Mouse (Mus musculus) heart, adult 2 months (tissue): Measurements from ENCODE around the gene Ak2. TPM values are rescaled to one million over a fixed set of nuclear protein-coding genes. Genes with fewer than 3 reads are reported as not detected.

Experiments
- DNase-seq, 2 experiments: peaks; one replicate each; pipeline ENCODE4 v3.0.0; 2021
- H3K27ac ChIP-seq: fragments of 200-600 bp; 2 replicates; pipeline ENCODE4 v1.8.1; 2022
- H3K27me3 ChIP-seq: fragments of 200-500 bp; 2 replicates; pipeline ENCODE4 v1.6.1; 2012; ENCODE audit warnings: mild to moderate bottlenecking, low read length, inconsistent platforms, mixed read lengths; ENCODE audit not compliant: control insufficient read depth, insufficient read depth
- H3K36me3 ChIP-seq: fragments of 200-500 bp; 2 replicates; pipeline ENCODE4 v1.6.1; 2012; ENCODE audit warnings: low read length, inconsistent platforms; ENCODE audit not compliant: control insufficient read depth, insufficient read depth
- H3K4me1 ChIP-seq: fragments of 200-500 bp; 2 replicates; pipeline ENCODE4 v1.6.1; 2011; ENCODE audit warnings: low read length; ENCODE audit not compliant: control insufficient read depth, insufficient read depth
- H3K4me3 ChIP-seq: fragments of 200-600 bp; 2 replicates; pipeline ENCODE4 v1.8.1; 2022
- H3K79me2 ChIP-seq: fragments of 200-500 bp; replicated peaks from 2 replicates; pipeline ENCODE4 v1.6.1; 2012; ENCODE audit warnings: mild to moderate bottlenecking, inconsistent platforms, low read length, moderate library complexity, mixed read lengths; ENCODE audit not compliant: control insufficient read depth, insufficient read depth
- H3K9ac ChIP-seq: fragments of 200-500 bp; 2 replicates; pipeline ENCODE4 v1.6.1; 2012; ENCODE audit warnings: low read depth, mild to moderate bottlenecking, control low read depth, inconsistent platforms, low read length, mixed read lengths
- CTCF ChIP-seq: fragments of 200-600 bp; IDR thresholded peaks from 2 replicates; pipeline ENCODE4 v1.8.1; 2022; ENCODE audit warnings: antibody characterized with exemption, mild to moderate bottlenecking, moderate library complexity
- EP300 ChIP-seq: fragments of 200-500 bp; IDR thresholded peaks from 2 replicates; pipeline ENCODE4 v1.6.1; 2011; ENCODE audit warnings: low read depth, low read length, control low read depth; ENCODE audit not compliant: insufficient read depth
- POLR2A ChIP-seq: fragments of 200-500 bp; IDR thresholded peaks from 2 replicates; pipeline ENCODE4 v1.6.1; 2011; ENCODE audit warnings: mild to moderate bottlenecking, low read depth, low read length, control low read depth; ENCODE audit not compliant: insufficient read depth
- WGBS: fragments of 180-500 bp; shearing (Covaris S2); methylation state at CpG from one replicate; pipeline ENCODE4 v1.1.7; 2018; 5-methylcytosine and 5-hydroxymethylcytosine counted together
- intact Hi-C: fragments of 180-260 bp; cut with DNase I; formaldehyde crosslinking; loops from one replicate; pipeline ENCODE4 v1.15.1; 2025
- polyA plus RNA-seq: library from polyadenylated mRNA; depleted of rRNA; stranded (reverse); fragments of >200 nt; gene quantifications from 2 replicates; pipeline ENCODE4 v1.2.3, GENCODE M21; 2012
- total RNA-seq, 2 experiments: library from RNA; stranded (reverse); gene quantifications; 2 replicates each; pipeline ENCODE4 v1.2.3; 2021

Gene Ak2
- total and polyA plus RNA-seq, 3 experiments: 43.4 to 70.5 (median 63.1) TPM

DNA sequence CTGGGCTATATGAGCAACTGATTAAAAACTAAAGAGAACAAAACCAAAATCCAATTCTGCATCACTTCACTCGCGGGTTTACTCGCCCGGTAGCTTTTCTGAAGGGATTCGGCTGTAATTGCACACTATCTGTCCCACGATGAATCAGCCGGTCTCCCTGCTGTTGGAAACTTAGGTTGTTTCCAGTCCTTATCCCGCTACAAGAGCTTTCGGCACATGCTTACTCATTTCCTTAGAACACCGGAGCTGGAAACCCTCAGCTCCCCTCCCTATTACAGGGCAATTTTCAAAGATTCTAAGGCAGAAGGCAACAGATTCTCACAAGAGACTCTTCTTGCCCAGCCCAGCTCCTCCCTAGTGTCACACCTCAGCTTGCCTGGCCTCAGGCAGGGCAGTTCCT, 25.4 kb downstream of the Ak2 start:
- no peaks in the 10 kb centered on the region for H3K27me3 ChIP-seq
- no peak overlapping the region for H3K27ac ChIP-seq
- H3K4me1 ChIP-seq: peaks cover 16% of the 10 kb centered on the region
- TF ChIP-seq POLR2A (no peak), EP300 (no peak), CTCF (no peak)
- DNase-seq: no peak
- no peaks in the 10 kb centered on the region for H3K36me3 ChIP-seq
- H3K79me2 ChIP-seq: no peaks in the 10 kb centered on the region
- no peak overlapping the region for H3K9ac ChIP-seq
- 47% methylated on average over 10 of the region's 10 CpGs for WGBS
- H3K4me3 ChIP-seq: no peak overlapping the region
- intact Hi-C loops: loop anchor here (5.0 kb wide), 1 partner anchor 35 kb away; no protein-coding TSS in a partner anchor

DNA sequence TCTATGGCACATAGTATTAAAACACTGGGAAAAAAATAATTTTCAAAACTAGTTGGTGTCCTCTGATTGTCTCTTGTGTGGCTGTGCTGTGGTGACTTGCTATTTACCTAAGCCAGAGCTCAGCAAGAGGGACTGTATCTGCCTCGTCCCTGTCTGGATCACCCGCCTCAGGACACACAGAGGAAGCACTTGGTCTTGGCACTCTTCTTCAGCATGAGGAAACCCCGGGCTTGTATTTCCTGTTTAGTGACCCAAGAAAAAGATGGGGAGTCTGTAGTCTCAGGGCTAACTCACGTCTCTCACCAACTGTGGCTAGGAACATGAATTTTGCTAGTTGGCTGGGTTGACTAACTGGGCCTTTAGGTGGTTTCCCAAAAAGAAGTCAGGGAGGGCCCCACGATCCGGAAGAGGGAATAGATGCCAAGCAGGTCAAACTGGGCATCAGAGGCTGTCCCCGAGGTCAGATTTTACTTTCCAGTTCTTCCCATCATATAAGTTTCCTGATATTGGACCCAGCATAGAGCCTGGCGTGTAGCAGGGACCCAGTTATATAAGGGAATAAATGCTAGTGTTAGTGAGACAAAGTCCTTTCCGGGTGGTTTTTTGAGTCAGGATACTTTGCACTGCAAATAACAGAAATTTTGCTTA, 27.2 kb downstream of the Ak2 start:
- Histone ChIP-seq H3K36me3 (no peaks in the 10 kb centered on the region), H3K79me2 (no peaks in the 10 kb centered on the region), H3K27me3 (no peaks in the 10 kb centered on the region), H3K4me3 (no peak overlapping the region), H3K4me1 (peaks cover 17% of the 10 kb centered on the region), H3K27ac (no peak overlapping the region), H3K9ac (no peak overlapping the region)
- WGBS: 70% methylated on average over 9 of the region's 9 CpGs
- no peak for DNase-seq
- TF ChIP-seq CTCF: no peak
- TF ChIP-seq POLR2A: no peak
- no peak for TF ChIP-seq EP300
- intact Hi-C loops: loop anchor here (5.0 kb wide), 1 partner anchor 37 kb away; no protein-coding TSS in a partner anchor

DNA sequence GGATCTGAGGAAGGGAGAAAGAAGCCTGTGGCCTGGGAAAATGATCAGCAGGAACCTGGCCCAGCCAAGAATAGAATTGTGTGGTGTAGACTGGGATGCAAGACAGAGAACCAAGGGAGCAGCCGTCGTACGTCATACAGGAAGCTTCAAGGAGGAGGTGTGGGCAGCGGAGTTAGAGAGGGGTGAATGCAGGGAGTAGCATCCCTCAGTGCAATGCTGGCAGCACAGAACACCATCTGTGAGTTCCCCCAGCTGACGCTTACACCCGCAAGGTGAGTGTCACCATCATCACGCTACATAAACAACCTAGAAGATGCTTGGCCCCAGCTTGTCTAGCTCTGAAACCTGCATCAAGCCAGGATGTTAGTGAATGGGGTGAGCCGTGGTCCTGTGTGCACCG, 28.0 kb downstream of the Ak2 start:
- peaks cover 19% of the 10 kb centered on the region for H3K4me1 ChIP-seq
- 53% methylated on average over 9 of the region's 9 CpGs for WGBS
- intact Hi-C loops: loop anchor here (5.0 kb wide), 2 partner anchors 37 to 38 kb away; partner anchors contain the start of gene Rnf19b
- no peak overlapping the region for H3K9ac ChIP-seq
- no peaks in the 10 kb centered on the region for H3K27me3 ChIP-seq
- DNase-seq: no peak
- no peaks in the 10 kb centered on the region for H3K79me2 ChIP-seq
- H3K27ac ChIP-seq: no peak overlapping the region
- H3K36me3 ChIP-seq: no peaks in the 10 kb centered on the region
- H3K4me3 ChIP-seq: no peak overlapping the region
- TF ChIP-seq CTCF: no peak
- TF ChIP-seq POLR2A: no peak

DNA sequence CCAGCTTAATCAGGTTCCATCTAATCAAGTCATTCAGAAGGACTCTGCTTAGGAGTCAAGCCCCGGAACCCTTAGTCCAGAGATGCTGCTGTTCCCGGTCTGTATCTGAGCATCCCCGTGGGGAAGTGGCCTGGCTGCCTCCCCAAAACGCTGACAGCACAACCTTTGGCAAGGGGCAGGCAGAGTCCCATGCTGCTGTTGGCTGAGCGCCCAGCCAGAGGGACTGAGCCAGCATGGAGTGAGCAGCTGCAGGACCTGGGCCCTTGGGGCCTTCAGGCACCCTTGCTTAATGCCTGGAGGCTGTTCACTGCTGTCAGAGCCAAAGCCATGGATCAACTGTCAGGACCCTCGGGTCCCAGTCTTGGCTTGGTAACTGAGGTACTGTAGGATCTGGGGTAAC, 28.7 kb downstream of the Ak2 start:
- Histone ChIP-seq H3K4me1 (peaks cover 20% of the 10 kb centered on the region), H3K4me3 (no peak overlapping the region), H3K27ac (peak overlapping the region; percentile 82), H3K36me3 (no peaks in the 10 kb centered on the region), H3K27me3 (no peaks in the 10 kb centered on the region), H3K79me2 (no peaks in the 10 kb centered on the region), H3K9ac (no peak overlapping the region)
- peak; percentile 93 to 94 for DNase-seq
- TF ChIP-seq POLR2A (no peak), EP300 (peak; percentile 89)
- 16% methylated on average over 6 of the region's 6 CpGs for WGBS
- intact Hi-C loops: loop anchor here (5.0 kb wide), 1 partner anchor 37 kb away; the partner anchor contains the start of gene Rnf19b

GRCm38 (mm10) chr4:129021426-129021825, 29.7 kb downstream of the Ak2 start:
- DNase-seq: peak in 1 of 2 experiments; percentile 51
- Histone ChIP-seq H3K36me3 (no peaks in the 10 kb centered on the region), H3K4me1 (peaks cover 20% of the 10 kb centered on the region), H3K79me2 (no peaks in the 10 kb centered on the region), H3K27ac (peak overlapping the region; percentile 82), H3K9ac (no peak overlapping the region), H3K27me3 (no peaks in the 10 kb centered on the region), H3K4me3 (no peak overlapping the region)
- TF ChIP-seq CTCF (no peak), EP300 (no peak), POLR2A (no peak)
- intact Hi-C loops: loop anchor here (5.0 kb wide), 1 partner anchor 36 kb away; the partner anchor contains the start of gene Rnf19b
- WGBS: 56% methylated on average over 3 of the region's 3 CpGs

- no peak overlapping the region for H3K4me3 ChIP-seq
- H3K27ac ChIP-seq: peak overlapping the region; percentile 82
- H3K27me3 ChIP-seq: no peaks in the 10 kb centered on the region
- H3K9ac ChIP-seq: no peak overlapping the region
- H3K36me3 ChIP-seq: no peaks in the 10 kb centered on the region
- no peak for TF ChIP-seq CTCF
- no peak for TF ChIP-seq EP300
- TF ChIP-seq POLR2A: no peak
- H3K4me1 ChIP-seq: peaks cover 20% of the 10 kb centered on the region
- 37% methylated on average over 4 of the region's 4 CpGs for WGBS
- no peaks in the 10 kb centered on the region for H3K79me2 ChIP-seq
- intact Hi-C loops: loop anchor here (5.0 kb wide), 1 partner anchor 35 kb away; the partner anchor contains the start of gene Rnf19b
- no peak for DNase-seq
Measured at GRCm38 (mm10) chr4:129021886-129022285, 30.1 kb downstream of the Ak2 start.
